Mouse (Mus musculus) 3134 (cell line): Measurements from ENCODE around the gene Ciao2a.

Experiments used
- DNase-seq: peaks from one replicate; pipeline ENCODE4 v3.0.0-alpha.2; 2011; ENCODE audit warnings: low spot score; ENCODE audit not compliant: insufficient read length; ENCODE audit errors: extremely low read depth

Ciao2a gene

GRCm38 (mm10) chr9:66158885-66159430 lies 32.5 kb downstream of the Ciao2a start:
- no peak for DNase-seq

GRCm38 (mm10) chr9:66160155-66160554 lies 33.7 kb downstream of the Ciao2a start:
- DNase-seq, result no peak

- DNase-seq, result peak; percentile 43
Measured at GRCm38 (mm10) chr9:66162995-66163394, 36.6 kb downstream of the Ciao2a start.

- no peak for DNase-seq
Measured at GRCm38 (mm10) chr9:66167222-66167621, 40.8 kb downstream of the Ciao2a start.

GRCm38 (mm10) chr9:66168233-66168632 lies 41.8 kb downstream of the Ciao2a start:
- no peak for DNase-seq

GRCm38 (mm10) chr9:66170506-66170905 lies 44.1 kb downstream of the Ciao2a start:
- DNase-seq, result no peak

GRCm38 (mm10) chr9:66171275-66171921 lies 45.0 kb downstream of the Ciao2a start:
- DNase-seq, result no peak

DNA sequence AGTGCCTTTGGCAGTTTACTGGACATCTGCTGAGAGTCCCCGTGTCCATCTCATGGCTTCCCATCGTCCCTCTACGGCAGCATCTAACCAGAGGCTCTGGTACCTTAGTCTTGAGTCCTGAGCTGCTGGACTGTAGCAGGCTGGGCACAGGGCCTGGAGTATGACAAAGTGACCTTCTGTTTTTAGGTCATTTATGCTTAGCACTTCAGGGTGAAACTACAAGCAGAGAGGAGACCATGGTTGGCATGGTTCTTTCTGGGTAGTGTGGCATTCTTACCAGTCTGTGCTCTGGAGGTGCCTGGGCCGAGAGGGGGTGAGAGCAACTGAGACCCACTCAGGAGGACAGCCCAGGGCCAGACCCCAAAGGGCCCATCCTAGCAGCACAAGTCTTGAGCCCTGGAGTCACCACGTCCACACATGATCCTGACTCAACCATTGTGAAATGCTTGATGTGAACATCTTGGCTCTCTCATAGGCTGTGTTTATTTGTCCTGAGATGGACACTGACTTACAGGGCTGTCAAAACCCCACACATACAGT lies 47.0 kb downstream of the Ciao2a start:
- DNase-seq, result peak; percentile 53

DNA sequence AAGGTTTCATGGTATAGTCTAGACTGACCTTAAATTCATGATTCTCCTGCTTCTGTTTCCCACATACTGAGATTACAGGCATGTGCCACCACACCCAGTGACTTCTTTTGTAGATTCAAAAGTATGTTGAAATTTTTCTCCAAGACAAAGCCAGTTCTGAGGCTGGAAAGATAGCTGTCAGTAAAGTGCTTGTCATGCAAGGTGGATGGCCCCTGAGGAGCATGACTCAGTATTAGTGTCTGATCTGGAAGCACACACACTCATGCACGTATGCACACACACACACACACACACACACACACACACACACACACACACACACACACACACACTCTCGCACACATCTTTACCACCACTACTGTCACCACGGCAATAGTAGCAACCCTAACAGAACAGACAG lies 48.6 kb downstream of the Ciao2a start:
- no peak for DNase-seq

DNA sequence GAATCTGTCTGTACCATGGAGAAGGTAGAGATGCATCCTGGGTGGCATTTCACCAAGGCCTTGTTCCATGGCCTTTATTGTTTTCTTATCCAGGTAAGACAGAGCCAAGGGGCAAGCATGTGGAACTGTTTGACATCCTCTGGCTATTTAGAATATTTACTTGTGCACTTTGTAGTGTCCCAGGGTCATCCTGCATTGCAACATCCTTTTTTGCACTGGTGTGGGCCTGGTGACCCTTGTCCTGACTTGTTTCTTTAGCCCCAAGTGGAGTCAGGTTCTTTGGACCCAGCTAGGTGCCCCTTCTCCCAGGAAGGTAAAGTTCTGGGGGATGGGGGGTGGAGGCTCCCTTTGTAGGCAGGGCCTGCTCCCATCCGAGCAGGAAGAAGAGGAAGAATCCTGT lies 51.6 kb downstream of the Ciao2a start:
- DNase-seq, result no peak

- DNase-seq, result no peak
Measured at GRCm38 (mm10) chr9:66179795-66180194, 53.4 kb downstream of the Ciao2a start.

GRCm38 (mm10) chr9:66181126-66181825 lies 54.9 kb downstream of the Ciao2a start:
- no peak for DNase-seq

- DNase-seq, result no peak
Measured at GRCm38 (mm10) chr9:66181826-66182678, 55.6 kb downstream of the Ciao2a start.

- DNase-seq, result no peak
Measured at GRCm38 (mm10) chr9:66182679-66182993, 56.2 kb downstream of the Ciao2a start.

DNA sequence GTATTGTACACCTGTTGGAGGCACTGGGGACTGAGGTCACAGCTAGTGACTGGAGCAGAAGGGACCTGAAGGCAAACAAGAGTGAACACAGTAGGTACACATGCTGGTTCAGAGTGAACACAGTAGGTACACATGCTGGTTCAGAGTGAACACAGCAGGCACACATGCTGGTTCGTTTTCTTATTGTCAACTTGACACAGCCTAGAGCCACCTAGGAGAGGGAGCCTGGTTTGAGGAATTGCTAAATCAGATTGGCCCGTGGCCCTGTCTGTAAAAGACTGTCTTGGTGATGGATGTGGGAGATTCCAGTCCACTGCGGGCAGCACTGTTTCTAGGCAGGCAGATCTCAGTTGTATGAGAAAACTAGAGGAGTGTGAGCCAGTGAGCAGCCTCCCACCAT lies 56.6 kb downstream of the Ciao2a start:
- no peak for DNase-seq

DNA sequence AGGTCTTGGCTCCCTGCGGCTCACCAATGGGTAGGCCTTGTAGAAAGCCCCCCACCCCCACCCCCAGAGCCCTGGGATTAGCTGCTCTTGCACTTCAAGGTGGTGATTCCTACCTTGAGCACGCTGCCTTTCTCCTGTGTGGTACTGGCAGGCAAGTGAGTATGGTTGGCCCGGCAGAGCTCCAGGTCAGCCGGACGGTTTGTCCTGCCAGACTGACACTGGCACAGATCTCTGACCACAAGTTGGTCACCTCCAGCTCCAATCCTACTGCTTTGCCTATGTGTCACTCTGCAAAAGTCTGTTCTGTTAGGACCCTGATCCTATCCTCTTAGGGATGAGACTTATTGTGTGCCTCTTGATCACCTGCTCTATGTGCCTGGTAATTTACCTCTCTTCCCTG lies 58.2 kb downstream of the Ciao2a start:
- DNase-seq, result no peak

- no peak for DNase-seq
Measured at GRCm38 (mm10) chr9:66186426-66186825, 60.0 kb downstream of the Ciao2a start.
